Mouse (Mus musculus): Measurements from ENCODE around the gene Wif1.

The Wif1 gene

DNA sequence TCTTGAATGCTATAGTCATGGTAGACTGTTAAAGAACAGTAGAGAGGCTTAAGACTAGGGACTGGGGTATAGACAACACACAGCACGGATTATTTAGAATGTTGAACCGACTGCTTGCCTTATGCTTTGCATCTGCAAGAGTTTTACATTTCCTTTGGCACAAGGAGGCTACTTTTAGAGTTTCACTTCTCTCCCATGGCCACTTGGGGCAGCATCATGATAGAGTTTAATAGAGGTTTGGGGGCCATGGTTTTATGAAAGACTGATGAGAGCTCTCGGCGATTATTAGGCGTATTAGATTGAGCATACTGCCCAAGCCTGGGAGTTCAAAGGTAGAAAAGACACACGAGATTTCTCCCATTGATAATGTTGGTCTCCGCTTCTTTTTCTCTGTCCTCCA, 37.0 kb downstream of the Wif1 start:
- no peak for DNase-seq

DNA sequence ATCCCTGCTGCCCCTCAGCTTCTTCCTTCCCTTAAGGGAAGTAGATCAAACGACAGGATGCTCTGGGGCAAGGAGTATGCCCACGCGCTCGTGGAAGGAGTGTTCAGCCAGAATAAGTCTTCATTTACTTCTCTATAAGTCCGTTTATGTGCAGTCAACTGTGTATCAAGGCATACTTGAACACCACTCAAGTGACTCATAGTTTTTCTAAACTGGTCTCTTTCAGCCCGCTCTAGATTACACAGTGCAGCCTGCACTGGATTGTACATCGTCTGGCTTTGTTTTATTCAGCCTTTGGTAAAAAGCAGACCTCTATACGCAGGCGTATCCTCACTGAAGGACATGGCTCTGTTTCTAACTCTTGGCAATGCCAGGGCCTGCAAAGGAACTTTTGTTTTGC, 46.7 kb downstream of the Wif1 start:
- DNase-seq = no peak

- no peak for DNase-seq
These were observed 49.1 kb downstream of the Wif1 start for GRCm38 (mm10) chr10:121082881-121083280.

DNA sequence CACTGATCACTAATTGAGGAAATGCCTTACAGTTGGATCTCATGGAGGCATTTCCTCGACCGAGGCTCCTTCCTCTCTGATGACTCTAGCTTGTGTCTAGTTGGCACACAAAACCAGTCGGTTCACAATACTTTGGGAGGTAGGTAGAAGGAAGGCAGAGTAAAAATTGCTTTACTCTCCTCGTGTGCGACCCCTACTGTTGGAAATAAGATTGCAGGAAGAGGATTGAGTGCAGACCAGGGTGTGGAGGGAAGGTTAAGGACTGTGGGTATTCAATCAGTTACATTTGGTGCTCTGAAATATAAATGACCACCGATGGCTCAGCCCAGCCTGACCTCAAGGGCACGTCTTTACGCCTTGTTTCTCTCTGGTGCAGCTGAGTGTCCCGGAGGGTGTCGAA, 49.8 kb downstream of the Wif1 start:
- DNase-seq = no peak

GRCm38 (mm10) chr10:121088679-121089078, 54.9 kb downstream of the Wif1 start:
- no peak for DNase-seq

DNA sequence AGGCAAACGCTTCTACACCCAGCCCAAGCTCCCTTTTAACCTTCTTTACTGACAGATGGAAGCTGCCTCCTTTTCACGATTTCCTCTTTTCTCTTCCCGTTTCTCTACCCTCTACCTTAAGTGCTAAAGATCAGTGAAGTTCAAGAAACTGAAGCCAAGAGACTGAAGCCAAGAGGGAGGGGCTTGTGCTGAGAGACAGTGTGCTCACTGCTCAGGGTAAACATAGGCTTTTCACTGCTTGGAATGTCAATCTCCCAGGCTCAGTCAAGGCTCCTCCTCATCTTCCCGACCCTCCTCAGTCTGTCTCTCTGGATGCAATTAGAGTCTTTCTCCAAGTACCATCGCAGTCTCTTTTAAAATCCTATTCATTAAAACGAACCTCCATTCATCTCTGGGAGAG, 55.6 kb downstream of the Wif1 start:
- DNase-seq = no peak

DNA sequence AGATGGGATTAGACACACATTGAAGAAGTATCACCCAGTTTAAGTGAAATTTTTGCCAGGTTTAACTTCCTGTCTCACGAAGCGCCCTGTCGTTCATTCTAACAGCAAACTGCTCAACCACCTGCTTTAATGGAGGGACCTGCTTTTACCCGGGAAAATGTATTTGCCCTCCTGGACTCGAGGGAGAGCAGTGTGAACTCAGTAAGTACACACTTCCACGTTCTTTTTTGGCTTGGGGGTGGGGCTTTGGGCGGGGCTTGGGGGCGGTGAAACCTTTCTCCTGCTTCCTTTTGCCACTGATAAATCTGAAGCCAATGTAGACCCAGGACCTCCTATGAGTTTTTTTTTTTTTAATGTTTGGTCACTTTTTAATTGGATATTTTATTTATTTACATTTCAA, 56.2 kb downstream of the Wif1 start:
- no peak for DNase-seq

- DNase-seq = no peak
These were observed 62.2 kb downstream of the Wif1 start for GRCm38 (mm10) chr10:121095948-121096347.

DNA sequence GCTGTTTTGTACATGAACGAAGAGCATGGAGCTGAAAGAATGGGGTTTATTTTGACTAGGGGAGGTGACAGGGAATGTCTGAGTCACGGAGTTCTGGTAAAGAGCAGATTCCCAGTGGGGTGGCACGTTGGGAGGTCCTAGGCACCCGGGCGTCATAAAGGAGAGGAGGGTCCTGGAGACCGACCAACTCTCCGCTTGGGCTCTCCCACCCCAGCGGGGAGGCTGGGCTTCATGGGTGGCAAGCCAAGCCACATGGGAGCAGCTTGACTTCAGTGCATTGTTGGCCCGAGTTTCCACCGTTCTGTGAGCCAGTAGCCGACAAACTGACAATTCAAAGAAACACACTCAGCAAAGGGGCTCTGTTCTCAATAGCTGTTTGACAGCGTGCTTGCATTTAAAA, 64.5 kb downstream of the Wif1 start:
- no peak for DNase-seq

DNA sequence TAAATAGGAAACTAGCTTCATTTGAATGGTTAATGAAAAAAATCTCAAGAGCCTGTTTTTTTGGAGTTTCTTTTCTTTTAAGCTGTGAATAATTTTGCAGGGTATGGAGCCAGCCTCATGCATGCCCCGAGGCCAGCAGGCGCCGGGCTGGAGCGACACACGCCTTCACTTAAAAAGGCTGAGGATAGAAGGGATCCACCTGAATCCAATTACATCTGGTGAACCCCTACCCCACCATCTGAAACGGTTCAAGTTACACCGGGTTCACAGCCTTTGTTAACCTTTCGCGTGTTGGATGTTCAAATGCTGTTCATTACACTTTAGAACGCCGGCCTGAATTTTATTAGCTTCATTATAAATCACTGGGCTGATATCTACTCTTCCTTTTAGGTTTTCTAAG, 65.9 kb downstream of the Wif1 start:
- no peak for DNase-seq

DNA sequence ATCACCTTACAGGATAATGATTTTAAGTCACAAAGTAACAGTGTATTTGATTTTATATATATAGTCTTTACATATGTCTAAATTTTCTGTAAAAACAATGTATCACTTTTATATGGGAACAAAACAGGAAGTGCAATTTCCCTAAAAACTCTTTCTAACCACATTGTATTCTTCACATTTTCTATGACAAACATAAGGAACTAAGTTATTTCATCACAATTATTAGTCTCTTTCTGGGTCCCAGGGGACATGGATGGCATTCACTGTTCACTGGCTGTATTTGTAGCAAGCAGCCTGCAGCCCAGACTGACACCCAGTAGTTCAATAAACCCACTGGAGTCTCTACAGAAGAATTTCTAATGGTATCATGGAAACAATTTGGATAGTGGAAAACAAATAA, 82.4 kb downstream of the Wif1 start:
- no peak for DNase-seq

DNA sequence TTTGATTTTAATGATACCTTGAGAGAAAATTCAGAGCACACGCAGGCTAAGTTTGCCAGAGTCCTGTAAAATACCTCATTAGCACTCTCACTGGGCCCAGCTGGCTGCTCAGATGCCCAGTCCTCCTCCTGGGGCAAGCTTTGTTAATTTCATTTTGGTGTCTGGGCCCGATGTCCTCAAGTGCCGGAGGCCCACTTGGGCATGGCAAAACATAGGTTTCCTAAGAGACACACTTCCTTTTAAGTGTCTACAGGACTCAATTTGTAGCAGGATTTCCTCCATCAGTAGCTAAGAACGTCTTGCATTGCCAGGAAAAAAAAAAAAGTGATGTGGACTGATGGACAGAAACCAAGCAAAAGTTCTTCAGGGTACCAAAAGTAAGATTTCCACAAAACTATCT, 82.9 kb downstream of the Wif1 start:
- DNase-seq = no peak

DNA sequence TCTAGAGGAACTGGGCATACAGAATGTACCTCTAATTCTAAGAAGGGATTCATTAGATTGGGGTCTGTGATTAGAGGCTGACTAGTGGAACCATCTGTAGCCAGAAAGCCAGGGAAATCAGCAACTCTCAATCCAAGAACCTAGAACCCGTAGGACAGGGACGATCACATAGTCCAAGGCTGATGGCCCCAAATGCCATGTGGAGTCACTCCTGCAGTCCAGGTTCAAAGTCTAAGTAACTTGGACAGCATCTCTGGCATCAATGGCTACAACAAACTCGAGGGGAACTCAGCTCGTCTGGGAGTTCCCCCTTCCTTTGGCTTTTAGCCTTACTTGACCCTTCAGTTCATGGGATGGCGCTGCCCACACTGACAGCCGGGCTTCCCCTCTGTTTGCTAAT, 87.0 kb downstream of the Wif1 start:
- DNase-seq = no peak

DNA sequence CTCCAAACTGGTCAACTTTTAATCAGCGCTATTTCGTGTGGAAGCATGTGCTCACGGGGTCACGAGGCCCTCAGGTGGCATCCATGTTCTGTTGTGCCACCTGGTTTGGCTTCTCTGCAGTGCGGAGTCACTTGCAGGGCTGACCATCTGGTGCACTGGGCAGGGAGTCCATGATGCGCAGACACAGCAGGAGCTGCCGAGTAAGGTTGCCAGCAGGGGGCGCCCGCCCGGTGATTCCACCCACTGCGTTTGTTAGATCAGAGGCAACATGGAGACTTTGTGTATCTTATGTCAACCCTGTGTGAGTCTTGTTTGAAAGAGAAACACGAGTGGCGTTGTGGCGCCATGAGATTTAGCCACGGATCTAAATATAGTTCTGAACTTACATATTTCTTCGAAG, 90.7 kb downstream of the Wif1 start:
- peak; percentile 9 for DNase-seq

GRCm38 (mm10) chr10:121129000-121129925, 95.5 kb downstream of the Wif1 start:
- DNase-seq = no peak

Data from cerebellum, adult 9-10 months (tissue).